Mouse (Mus musculus): ENCODE data around the gene Gzmm.

- TF ChIP-seq MAX (IDR thresholded peaks at IDR 0.05; ENCODE audit: low read depth) (no peak), MYOD1 (IDR thresholded peaks at IDR 0.05; ENCODE audit: control insufficient read depth in 1 of 3, insufficient read length in 2 of 3, low read depth in 2 of 3) (no peak), USF1 (IDR thresholded peaks at IDR 0.05; ENCODE audit: low read depth) (no peak)
These were observed 23.2 kb downstream of the Gzmm start for GRCm38 (mm10) chr10:79712029-79712428.

Measured in myocyte (in vitro differentiated cells).